Mouse (Mus musculus) heart, embryonic 13.5 days (tissue): Measurements from ENCODE around the gene Krt75. TPM values are rescaled to one million over a fixed set of nuclear protein-coding genes. Genes with fewer than 3 reads are reported as not detected.

Experiments
- microRNA-seq: library from miRNA; unstranded; fragments of <30 nt; microRNA quantifications from one replicate; pipeline ENCODE4, GENCODE M21; 2016
- polyA plus RNA-seq: library from polyadenylated mRNA; unstranded; fragments of >200 nt; fragmentation: Nextera tagmentation; extraction: Ambion mirVana; gene quantifications from 2 replicates; pipeline ENCODE4 v1.2.1, GENCODE M21; 2015

Krt75 gene
- polyA plus RNA-seq, 1 experiment from 2014 or later = not detected

Small RNA genes lying within 50 kb of the gene (microRNA-seq; reads per million reads assigned to microRNA genes)
- gene Gm44393 = not detected
- not detected for gene Gm44460

Other genes with a start within 250 kb of the Krt75 start
- 7.8 and 7.9 TPM in 2 replicates for gene Krt80, start 203.7 kb downstream of the Krt75 start, polyA plus RNA-seq
- 20.6 and 26.7 TPM in 2 replicates for gene Krt7, start 162.9 kb downstream of the Krt75 start, polyA plus RNA-seq
- 0.08 TPM in 1 of 2 replicates, not detected in the other for gene Krt87, start 135.1 kb downstream of the Krt75 start, polyA plus RNA-seq
- gene Krt88, start 126.2 kb downstream of the Krt75 start, polyA plus RNA-seq = not detected in 2 replicates
- not detected in 2 replicates for gene Krt81, start 110.2 kb downstream of the Krt75 start, polyA plus RNA-seq
- not detected in 2 replicates for gene Krt86, start 100.4 kb downstream of the Krt75 start, polyA plus RNA-seq
- not detected in 2 replicates for gene Krt83, start 82.4 kb downstream of the Krt75 start, polyA plus RNA-seq
- gene Gm49425, start 56.6 kb downstream of the Krt75 start, polyA plus RNA-seq = not detected in 2 replicates
- gene Krt84, start 41.1 kb downstream of the Krt75 start, polyA plus RNA-seq = not detected in 2 replicates
- not detected in 2 replicates for gene Krt82, start 23.2 kb downstream of the Krt75 start, polyA plus RNA-seq
- gene Krt90, start 11.0 kb downstream of the Krt75 start, polyA plus RNA-seq = not detected in 2 replicates
- gene Gm5414, start 54.3 kb upstream of the Krt75 start, polyA plus RNA-seq = not detected in 2 replicates
- not detected in 2 replicates for gene Gm5478, start 73.5 kb upstream of the Krt75 start, polyA plus RNA-seq
- gene Krt6b, start 106.4 kb upstream of the Krt75 start, polyA plus RNA-seq = not detected in 2 replicates
- not detected in 2 replicates for gene Krt6a, start 120.4 kb upstream of the Krt75 start, polyA plus RNA-seq
- gene Krt5, start 139.0 kb upstream of the Krt75 start, polyA plus RNA-seq = 0.59 and 3.6 TPM in 2 replicates
- not detected in 2 replicates for gene Krt71, start 169.2 kb upstream of the Krt75 start, polyA plus RNA-seq
- not detected in 2 replicates for gene Krt72, start 212.6 kb upstream of the Krt75 start, polyA plus RNA-seq
- not detected in 2 replicates for gene Krt73, start 228.4 kb upstream of the Krt75 start, polyA plus RNA-seq
- gene Krt2, start 244.3 kb upstream of the Krt75 start, polyA plus RNA-seq = not detected in 2 replicates